Mouse (Mus musculus) liver, embryonic 11.5 days (tissue): ENCODE data around the gene Flad1. TPM values are rescaled to one million over a fixed set of nuclear protein-coding genes. Genes with fewer than 3 reads are reported as not detected.
"Not testable (repeated sequence)": the region's sequence is repeated elsewhere in the genome, so short reads cannot be mapped to it uniquely, and the experiment has no call there.

Experiments used
- ATAC-seq: fragments of 200-750 bp; cut with Nextera tagmentation; replicated peaks from 2 replicates; pipeline ENCODE4 v1.8.0; 2017; ENCODE audit warnings: moderate number of reproducible peaks, mild to moderate bottlenecking, moderate TSS enrichment, moderate library complexity; ENCODE audit not compliant: low FRiP score
- DNase-seq: peaks from one replicate; pipeline ENCODE4 v3.0.0-alpha.2; 2017; ENCODE audit warnings: low spot score
- H3K27ac ChIP-seq: fragments of 300-500 bp; sonication (generic); 2 replicates; pipeline ENCODE4 v1.5.1; 2014; ENCODE audit warnings: mild to moderate bottlenecking, low read depth, low read length, control low read depth
- H3K27me3 ChIP-seq: fragments of 300-500 bp; sonication (generic); replicated peaks from 2 replicates; pipeline ENCODE4 v1.6.1; 2014; ENCODE audit warnings: low read length, mixed read lengths; ENCODE audit not compliant: control insufficient read depth, insufficient read depth
- H3K36me3 ChIP-seq: fragments of 300-500 bp; sonication (generic); 2 replicates; pipeline ENCODE4 v1.6.1; 2014; ENCODE audit warnings: mild to moderate bottlenecking, low read length, moderate library complexity, mixed read lengths; ENCODE audit not compliant: control insufficient read depth, insufficient read depth
- H3K4me1 ChIP-seq: fragments of 300-500 bp; sonication (generic); replicated peaks from 2 replicates; pipeline ENCODE4 v1.6.1; 2014; ENCODE audit warnings: low read length, mixed read lengths; ENCODE audit not compliant: control insufficient read depth, insufficient read depth
- H3K4me2 ChIP-seq: fragments of 300-500 bp; sonication (generic); 2 replicates; pipeline ENCODE4 v1.6.1; 2014; ENCODE audit warnings: mild to moderate bottlenecking, control low read depth, moderate library complexity
- H3K4me3 ChIP-seq: fragments of 300-500 bp; sonication (generic); 2 replicates; pipeline ENCODE4 v1.5.1; 2014; ENCODE audit warnings: low read depth, low read length, control low read depth
- H3K9ac ChIP-seq: fragments of 300-500 bp; sonication (generic); 2 replicates; pipeline ENCODE4 v1.6.1; 2014; ENCODE audit warnings: low read depth, low read length, control low read depth
- H3K9me3 ChIP-seq: fragments of 300-500 bp; sonication (generic); 2 replicates; pipeline ENCODE4 v1.6.1; 2016; ENCODE audit warnings: low read length, inconsistent platforms, mixed read lengths; ENCODE audit not compliant: control insufficient read depth
- WGBS: fragments of 180-500 bp; shearing (Covaris S2); extraction: QIAGEN DNeasy Blood & Tissue Kit; methylation state at CpG from one replicate; pipeline ENCODE4 v1.1.7; 2014; 5-methylcytosine and 5-hydroxymethylcytosine counted together
- polyA plus RNA-seq: library from polyadenylated mRNA; unstranded; fragments of >200 nt; fragmentation: Nextera tagmentation; extraction: Ambion mirVana; gene quantifications from 2 replicates; pipeline ENCODE4 v1.2.1, GENCODE M21; 2014

The Flad1 gene
- polyA plus RNA-seq, 1 experiment from 2014 or later: 34.3 TPM

DNA sequence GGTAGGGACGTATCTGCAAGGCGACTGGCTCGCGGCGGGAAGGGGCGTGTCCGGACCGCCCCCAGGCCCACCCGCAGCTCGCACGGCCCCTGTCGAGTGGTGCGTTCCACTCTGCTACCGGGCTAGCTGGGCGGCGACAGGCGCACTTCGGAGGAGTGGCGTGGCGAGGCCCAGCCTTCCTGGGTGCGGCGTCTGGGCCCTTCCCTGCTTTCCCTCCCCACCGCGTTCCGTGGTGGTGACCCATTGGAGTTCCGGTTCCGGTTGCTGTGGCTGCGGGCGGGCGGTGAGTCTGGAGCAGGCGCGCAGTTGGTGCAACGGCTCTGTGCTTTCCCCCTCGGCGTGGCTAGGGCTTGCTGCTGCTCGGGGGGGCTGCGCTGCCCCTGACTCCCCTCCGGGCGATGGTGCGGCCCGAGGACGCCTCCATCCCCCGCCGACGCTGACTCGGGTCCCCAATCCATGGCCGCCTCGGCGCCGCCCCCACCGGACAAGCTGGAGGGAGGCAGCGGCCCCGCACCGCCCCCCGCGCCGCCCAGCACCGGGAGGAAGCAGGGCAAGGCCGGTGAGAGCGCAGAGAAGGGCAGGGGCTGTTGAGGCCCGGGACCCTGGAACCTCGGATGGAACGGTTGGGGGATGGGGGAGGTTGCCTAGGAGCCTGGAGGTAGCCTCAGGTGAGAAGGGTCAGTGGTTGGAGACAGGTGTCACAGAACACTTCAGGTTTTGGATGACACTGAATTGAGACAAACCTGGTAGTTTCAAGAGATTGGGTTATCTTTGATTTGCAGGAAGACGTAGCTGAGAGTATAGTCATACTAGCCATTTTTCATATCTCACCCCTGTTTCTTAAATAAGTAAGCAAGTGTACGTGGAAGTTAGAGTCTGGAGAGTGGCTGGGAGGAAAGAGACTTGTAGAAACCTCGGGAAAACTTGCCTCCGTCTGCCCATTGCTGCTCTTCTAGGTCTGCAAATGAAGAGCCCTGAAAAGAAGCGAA lies 18.8 kb upstream of the Flad1 start, which contains the start of gene Pygo2:
Gene Pygo2, plus strand, starts transcription at position 44 of the 989 bp plus-strand sequence.
- ATAC-seq: peak; percentile 97
- Histone ChIP-seq H3K27me3 (no peaks in the 10 kb centered on the region), H3K4me2 (peak within 1 kb of the TSS; percentile 78), H3K9me3 (no peaks in the 10 kb centered on the region), H3K4me3 (peak within 1 kb of the TSS; percentile 100), H3K36me3 (peaks cover 31% of the 10 kb centered on the region), H3K9ac (peak within 1 kb of the TSS; percentile 92), H3K4me1 (peaks cover 22% of the 10 kb centered on the region), H3K27ac (peak within 1 kb of the TSS; percentile 90)
- WGBS: 1% methylated on average over 64 of the region's 68 CpGs
- DNase-seq: peak; percentile 93

DNA sequence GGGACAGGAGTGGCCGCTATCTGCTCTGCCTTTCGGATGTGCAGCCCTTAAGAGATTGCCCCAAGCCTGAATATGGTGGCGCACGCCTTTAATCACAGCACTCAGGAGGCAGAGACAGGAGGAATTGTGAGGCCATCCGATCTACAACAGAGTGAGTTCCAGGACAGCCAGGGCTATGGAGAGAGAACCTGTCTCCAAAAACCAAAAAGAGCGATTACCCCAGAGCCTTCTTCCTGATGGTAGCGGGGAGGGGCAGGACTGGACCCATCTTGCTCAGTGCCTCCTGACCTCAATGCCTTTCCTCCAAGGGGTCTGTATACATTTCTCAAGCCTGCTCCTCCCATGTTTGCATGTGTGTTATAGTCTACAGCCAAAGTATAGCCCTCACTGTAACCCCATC lies 17.4 kb upstream of the Flad1 start:
- H3K9me3 ChIP-seq, H3K4me2 ChIP-seq, H3K27ac ChIP-seq, H3K9ac ChIP-seq, DNase-seq, H3K27me3 ChIP-seq, H3K4me3 ChIP-seq, ATAC-seq: not testable (repeated sequence)
- WGBS: 91% methylated on average over 7 of the region's 7 CpGs
- H3K4me1 ChIP-seq: peaks cover 33% of the 10 kb centered on the region
- H3K36me3 ChIP-seq: peaks cover 29% of the 10 kb centered on the region

DNA sequence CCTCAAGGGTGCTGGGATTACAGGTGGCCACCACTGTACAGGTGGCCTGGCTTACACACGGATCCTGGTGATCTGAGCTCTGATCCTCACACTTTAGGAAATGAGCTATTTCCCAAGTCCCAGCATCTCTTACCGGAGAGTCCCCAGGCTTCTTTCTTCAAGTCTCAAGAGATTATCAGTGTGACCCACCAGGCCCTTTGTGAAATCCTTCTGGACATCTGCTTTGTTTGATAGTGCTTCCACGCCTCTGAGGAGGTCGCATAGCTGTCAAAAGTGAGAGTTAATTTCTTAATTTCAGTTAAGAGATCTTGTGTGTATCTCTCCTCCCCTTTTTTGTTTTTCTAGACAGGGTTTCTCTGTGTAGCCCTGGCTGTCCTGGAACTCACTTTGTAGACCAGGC lies 14.2 kb upstream of the Flad1 start:
- Histone ChIP-seq H3K4me3 (peak overlapping the region; percentile 64), H3K4me1 (peaks cover 52% of the 10 kb centered on the region), H3K9me3 (no peaks in the 10 kb centered on the region), H3K4me2 (peak overlapping the region; percentile 98), H3K27ac (peak overlapping the region; percentile 82), H3K27me3 (no peaks in the 10 kb centered on the region), H3K9ac (peak overlapping the region; percentile 57), H3K36me3 (peaks cover 14% of the 10 kb centered on the region)
- 40% methylated on average over 4 of the region's 4 CpGs for WGBS
- DNase-seq (no peak), ATAC-seq (peak; percentile 22; the same call in 1 of the 2 replicates)

DNA sequence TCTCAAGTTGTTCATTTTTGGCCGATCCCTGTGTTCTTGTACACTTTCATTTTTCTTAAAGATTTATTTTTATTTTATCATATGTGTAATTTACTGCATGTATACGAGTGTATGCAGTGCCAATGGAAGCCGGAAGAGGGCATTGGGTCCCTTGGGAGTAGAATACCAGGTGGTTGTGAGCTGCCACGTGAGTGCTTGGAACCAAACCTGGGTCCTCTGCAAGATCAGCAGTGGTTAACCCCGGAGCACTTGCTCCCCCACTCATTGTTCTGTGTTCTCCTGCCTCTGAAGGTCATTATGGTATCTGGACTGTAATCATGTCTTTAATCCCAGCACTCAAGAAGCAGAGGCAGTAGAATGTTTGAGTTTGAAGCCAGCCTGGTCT lies 13.5 kb upstream of the Flad1 start:
- WGBS: 84% methylated on average over 5 of the region's 5 CpGs
- Histone ChIP-seq H3K27ac (peak overlapping the region; percentile 82), H3K9me3 (no peaks in the 10 kb centered on the region), H3K9ac (peak overlapping the region; percentile 10), H3K4me3 (peak overlapping the region; percentile 64), H3K27me3 (no peaks in the 10 kb centered on the region), H3K4me1 (peaks cover 53% of the 10 kb centered on the region), H3K4me2 (peak overlapping the region; percentile 98), H3K36me3 (peaks cover 14% of the 10 kb centered on the region)
- ATAC-seq: no peak
- no peak for DNase-seq

DNA sequence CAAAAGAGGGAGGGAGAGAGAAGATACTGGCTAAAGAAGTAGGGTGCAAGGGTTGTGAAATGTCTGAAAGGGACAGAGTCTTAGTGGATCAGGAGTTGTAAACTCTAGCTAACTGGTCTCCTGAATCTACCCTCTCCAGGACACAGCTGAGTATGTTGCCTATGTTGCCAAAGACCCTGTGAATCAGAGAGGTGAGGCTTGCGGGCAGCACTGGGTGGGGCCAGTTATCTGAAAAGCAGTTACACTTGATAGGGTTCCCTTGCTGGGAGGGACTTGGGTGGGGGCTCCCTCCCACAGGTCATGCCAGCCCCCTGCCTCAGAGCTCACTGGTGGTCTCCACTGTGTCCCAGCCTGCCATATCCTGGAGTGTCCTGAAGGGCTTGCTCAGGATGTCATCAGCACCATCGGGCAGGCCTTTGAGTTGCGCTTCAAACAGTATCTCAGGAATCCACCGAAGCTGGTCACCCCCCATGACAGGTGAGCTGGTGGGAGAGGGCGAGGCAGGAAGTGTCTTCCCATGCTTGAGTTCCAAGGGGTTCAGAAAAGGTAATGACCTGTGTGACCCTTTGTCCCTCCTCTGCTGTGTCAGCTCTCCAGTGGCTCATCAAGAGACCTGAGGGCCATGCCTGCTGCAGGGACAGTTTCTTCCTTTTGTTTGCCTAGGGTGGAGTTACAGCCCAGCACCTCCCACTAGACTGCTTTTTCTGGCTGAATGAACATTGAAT lies 12.9 kb upstream of the Flad1 start:
- Histone ChIP-seq H3K36me3 (peaks cover 14% of the 10 kb centered on the region), H3K4me2 (peak overlapping the region; percentile 98), H3K9me3 (no peaks in the 10 kb centered on the region), H3K9ac (peak overlapping the region; percentile 4; the same call in 1 of the 2 replicates), H3K27ac (peak overlapping the region; percentile 82), H3K27me3 (no peaks in the 10 kb centered on the region), H3K4me3 (peak overlapping the region; percentile 64), H3K4me1 (peaks cover 57% of the 10 kb centered on the region)
- DNase-seq (no peak), ATAC-seq (peak; percentile 40)
- WGBS: 73% methylated on average over 5 of the region's 5 CpGs

DNA sequence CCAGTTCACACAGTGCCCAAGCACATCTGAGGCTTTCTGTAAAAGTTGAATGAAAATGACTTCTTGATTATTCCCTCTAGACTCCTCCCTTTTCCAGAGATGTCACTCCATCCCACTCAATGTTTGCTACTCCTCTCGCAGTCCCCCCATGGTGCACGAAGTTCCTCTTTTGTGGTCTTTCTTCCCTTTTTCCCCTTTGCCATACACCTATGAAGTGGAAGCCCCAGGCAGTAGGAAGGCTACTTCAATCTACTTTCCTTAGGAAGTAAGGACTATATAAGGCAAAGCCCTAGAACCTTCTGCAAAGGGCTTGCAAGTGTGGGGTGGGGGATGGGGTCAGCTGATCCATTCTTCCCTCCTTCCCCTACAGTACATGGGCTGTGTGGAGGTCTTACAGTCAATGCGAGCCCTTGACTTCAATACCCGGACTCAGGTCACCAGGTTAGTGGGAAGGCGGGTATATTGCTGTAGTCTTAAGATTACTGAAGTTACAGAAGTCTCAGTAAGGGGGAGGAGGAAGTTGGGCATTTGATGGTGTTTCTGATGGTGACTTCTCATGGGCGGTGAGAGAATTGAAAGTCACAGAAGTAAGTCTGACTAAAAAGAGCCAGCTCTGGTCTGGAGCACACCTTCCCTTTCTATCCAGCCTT lies 11.0 kb upstream of the Flad1 start:
- H3K9me3 ChIP-seq: no peaks in the 10 kb centered on the region
- peak overlapping the region; percentile 78 for H3K9ac ChIP-seq
- peak overlapping the region; percentile 91; the same call in 1 of the 2 replicates for H3K27ac ChIP-seq
- peaks cover 10% of the 10 kb centered on the region for H3K36me3 ChIP-seq
- peak overlapping the region; percentile 98 for H3K4me2 ChIP-seq
- ATAC-seq (no peak), DNase-seq (no peak)
- H3K4me3 ChIP-seq: peak overlapping the region; percentile 64
- H3K27me3 ChIP-seq: no peaks in the 10 kb centered on the region
- H3K4me1 ChIP-seq: peaks cover 57% of the 10 kb centered on the region
- WGBS: 58% methylated on average over 6 of the region's 6 CpGs

DNA sequence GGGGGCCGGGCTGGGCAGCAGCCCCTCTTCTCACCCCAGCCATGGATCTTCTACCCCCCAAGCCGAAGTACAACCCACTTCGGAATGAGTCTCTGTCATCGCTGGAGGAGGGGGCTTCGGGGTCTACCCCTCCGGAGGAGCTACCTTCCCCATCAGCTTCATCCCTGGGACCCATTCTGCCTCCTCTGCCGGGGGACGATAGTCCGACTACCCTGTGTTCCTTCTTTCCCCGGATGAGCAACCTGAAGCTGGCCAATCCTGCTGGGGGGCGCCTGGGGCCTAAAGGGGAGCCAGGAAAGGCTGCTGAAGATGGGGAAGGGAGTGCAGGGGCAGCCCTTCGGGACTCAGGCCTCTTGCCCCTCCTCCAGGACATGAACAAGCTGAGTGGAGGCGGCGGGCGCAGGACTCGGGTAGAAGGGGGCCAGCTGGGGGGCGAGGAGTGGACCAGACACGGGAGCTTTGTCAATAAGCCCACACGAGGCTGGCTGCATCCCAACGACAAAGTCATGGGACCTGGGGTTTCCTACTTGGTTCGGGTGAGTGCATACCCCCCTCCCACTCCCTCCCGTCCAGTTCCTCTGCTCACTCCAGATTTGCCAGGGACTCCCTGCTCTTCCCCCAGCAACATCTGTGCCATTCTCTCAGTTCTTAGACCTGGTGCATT lies 10.3 kb upstream of the Flad1 start:
- Histone ChIP-seq H3K36me3 (peaks cover 3% of the 10 kb centered on the region), H3K27me3 (no peaks in the 10 kb centered on the region), H3K9ac (peak overlapping the region; percentile 78), H3K9me3 (no peaks in the 10 kb centered on the region), H3K4me1 (peaks cover 55% of the 10 kb centered on the region), H3K27ac (peak overlapping the region; percentile 91), H3K4me2 (peak overlapping the region; percentile 98), H3K4me3 (peak overlapping the region; percentile 64)
- DNase-seq (no peak), ATAC-seq (no peak)
- 14% methylated on average over 22 of the region's 22 CpGs for WGBS
